Mouse (Mus musculus): ENCODE measurements around the gene Got1.

DNA sequence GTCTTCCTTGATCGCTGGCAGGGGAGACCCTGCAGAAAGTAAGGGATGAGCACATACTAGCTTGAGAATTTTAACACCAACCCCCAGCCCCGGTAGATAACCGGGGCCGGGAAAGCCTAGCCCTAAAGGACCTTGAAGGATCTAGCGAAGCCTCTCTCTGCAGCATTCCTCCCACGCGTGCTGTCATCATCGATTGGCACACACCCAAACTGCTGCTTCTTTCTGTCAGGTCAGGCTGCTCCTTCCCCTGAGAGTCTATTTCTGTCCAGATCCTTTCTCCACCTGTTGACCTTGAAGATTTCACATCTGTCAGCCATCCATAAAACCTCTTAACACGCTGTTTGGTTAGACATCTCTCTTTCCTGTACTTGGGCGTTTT is 688 bp upstream of the Got1 start:
- no peak for TF ChIP-seq POLR2A (IDR thresholded peaks at IDR 0.05; ENCODE audit: insufficient read depth, low read depth, low read length)
- TF ChIP-seq CTCF (IDR thresholded peaks at IDR 0.05) = no peak

All from heart, adult 2 months (tissue).